Mouse (Mus musculus) CH12.LX (cell line): Measurements from ENCODE around the gene Olfr685. TPM values are rescaled to one million over a fixed set of nuclear protein-coding genes. Genes with fewer than 3 reads are reported as not detected.

Experiments
- polyA plus RNA-seq: library from polyadenylated mRNA; unstranded; fragments of >175 nt; gene quantifications from 2 replicates; pipeline ENCODE4 v1.2.1, GENCODE M21; 2012; ENCODE audit warnings: low read depth; ENCODE audit not compliant: insufficient read length
- total RNA-seq, 2 experiments: library from RNA; depleted of rRNA; stranded (reverse); fragments of 300-350 nt in 1 of 2; fragments of >200 nt in 1 of 2; gene quantifications; 2 replicates each; pipeline ENCODE4 v1.2.3; 2012 to 2014

The Olfr685 gene
- total and polyA plus RNA-seq, 3 experiments, result not detected

Other genes with a start within 250 kb of the Olfr685 start
Only the 20 nearest of the 22 such genes appear.
- not detected in 2 replicates for gene Olfr671, start 206.9 kb downstream of the Olfr685 start, total RNA-seq (2012; rRNA removed)
- not detected in 2 replicates for gene Olfr671, start 206.9 kb downstream of the Olfr685 start, total RNA-seq (2014; rRNA removed)
- not detected in 2 replicates for gene Olfr671, start 206.9 kb downstream of the Olfr685 start, polyA plus RNA-seq
- gene Olfr672, start 184.0 kb downstream of the Olfr685 start, total RNA-seq (2012; rRNA removed), result not detected in 2 replicates
- not detected in 2 replicates for gene Olfr672, start 184.0 kb downstream of the Olfr685 start, total RNA-seq (2014; rRNA removed)
- gene Olfr672, start 184.0 kb downstream of the Olfr685 start, polyA plus RNA-seq, result not detected in 2 replicates
- gene Olfr675, start 157.6 kb downstream of the Olfr685 start, total RNA-seq (2012; rRNA removed), result not detected in 2 replicates
- not detected in 2 replicates for gene Olfr675, start 157.6 kb downstream of the Olfr685 start, total RNA-seq (2014; rRNA removed)
- not detected in 2 replicates for gene Olfr675, start 157.6 kb downstream of the Olfr685 start, polyA plus RNA-seq
- not detected in 2 replicates for gene Olfr676, start 153.3 kb downstream of the Olfr685 start, total RNA-seq (2012; rRNA removed)
- gene Olfr676, start 153.3 kb downstream of the Olfr685 start, total RNA-seq (2014; rRNA removed), result not detected in 2 replicates
- not detected in 2 replicates for gene Olfr676, start 153.3 kb downstream of the Olfr685 start, polyA plus RNA-seq
- gene Olfr677, start 134.6 kb downstream of the Olfr685 start, total RNA-seq (2012; rRNA removed), result not detected in 2 replicates
- not detected in 2 replicates for gene Olfr677, start 134.6 kb downstream of the Olfr685 start, total RNA-seq (2014; rRNA removed)
- not detected in 2 replicates for gene Olfr677, start 134.6 kb downstream of the Olfr685 start, polyA plus RNA-seq
- not detected in 2 replicates for gene Olfr678, start 121.5 kb downstream of the Olfr685 start, total RNA-seq (2012; rRNA removed)
- gene Olfr678, start 121.5 kb downstream of the Olfr685 start, total RNA-seq (2014; rRNA removed), result not detected in 2 replicates
- not detected in 2 replicates for gene Olfr678, start 121.5 kb downstream of the Olfr685 start, polyA plus RNA-seq
- not detected in 2 replicates for gene Olfr679, start 104.8 kb downstream of the Olfr685 start, total RNA-seq (2012; rRNA removed)
- not detected in 2 replicates for gene Olfr679, start 104.8 kb downstream of the Olfr685 start, total RNA-seq (2014; rRNA removed)
- gene Olfr679, start 104.8 kb downstream of the Olfr685 start, polyA plus RNA-seq, result not detected in 2 replicates
- not detected in 2 replicates for gene Olfr680-ps1, start 93.2 kb downstream of the Olfr685 start, total RNA-seq (2012; rRNA removed)
- not detected in 2 replicates for gene Olfr680-ps1, start 93.2 kb downstream of the Olfr685 start, total RNA-seq (2014; rRNA removed)
- gene Olfr680-ps1, start 93.2 kb downstream of the Olfr685 start, polyA plus RNA-seq, result not detected in 2 replicates
- not detected in 2 replicates for gene Olfr681, start 69.2 kb downstream of the Olfr685 start, total RNA-seq (2012; rRNA removed)
- not detected in 2 replicates for gene Olfr681, start 69.2 kb downstream of the Olfr685 start, total RNA-seq (2014; rRNA removed)
- gene Olfr681, start 69.2 kb downstream of the Olfr685 start, polyA plus RNA-seq, result not detected in 2 replicates
- gene Olfr683, start 39.0 kb downstream of the Olfr685 start, total RNA-seq (2012; rRNA removed), result not detected in 2 replicates
- gene Olfr683, start 39.0 kb downstream of the Olfr685 start, total RNA-seq (2014; rRNA removed), result not detected in 2 replicates
- not detected in 2 replicates for gene Olfr683, start 39.0 kb downstream of the Olfr685 start, polyA plus RNA-seq
- gene Olfr684, start 22.4 kb downstream of the Olfr685 start, total RNA-seq (2012; rRNA removed), result not detected in 2 replicates
- gene Olfr684, start 22.4 kb downstream of the Olfr685 start, total RNA-seq (2014; rRNA removed), result not detected in 2 replicates
- gene Olfr684, start 22.4 kb downstream of the Olfr685 start, polyA plus RNA-seq, result not detected in 2 replicates
- gene Olfr686, start 21.5 kb upstream of the Olfr685 start, total RNA-seq (2012; rRNA removed), result not detected in 2 replicates
- not detected in 2 replicates for gene Olfr686, start 21.5 kb upstream of the Olfr685 start, total RNA-seq (2014; rRNA removed)
- not detected in 2 replicates for gene Olfr686, start 21.5 kb upstream of the Olfr685 start, polyA plus RNA-seq
- not detected in 2 replicates for gene Olfr688, start 102.1 kb upstream of the Olfr685 start, total RNA-seq (2012; rRNA removed)
- not detected in 2 replicates for gene Olfr688, start 102.1 kb upstream of the Olfr685 start, total RNA-seq (2014; rRNA removed)
- not detected in 2 replicates for gene Olfr688, start 102.1 kb upstream of the Olfr685 start, polyA plus RNA-seq
- not detected in 2 replicates for gene Olfr689, start 125.2 kb upstream of the Olfr685 start, total RNA-seq (2012; rRNA removed)
- gene Olfr689, start 125.2 kb upstream of the Olfr685 start, total RNA-seq (2014; rRNA removed), result not detected in 2 replicates
- not detected in 2 replicates for gene Olfr689, start 125.2 kb upstream of the Olfr685 start, polyA plus RNA-seq
- gene Olfr690, start 148.1 kb upstream of the Olfr685 start, total RNA-seq (2012; rRNA removed), result not detected in 2 replicates
- not detected in 2 replicates for gene Olfr690, start 148.1 kb upstream of the Olfr685 start, total RNA-seq (2014; rRNA removed)
- not detected in 2 replicates for gene Olfr690, start 148.1 kb upstream of the Olfr685 start, polyA plus RNA-seq
- gene Olfr691, start 156.3 kb upstream of the Olfr685 start, total RNA-seq (2012; rRNA removed), result not detected in 2 replicates
- gene Olfr691, start 156.3 kb upstream of the Olfr685 start, total RNA-seq (2014; rRNA removed), result not detected in 2 replicates
- not detected in 2 replicates for gene Olfr691, start 156.3 kb upstream of the Olfr685 start, polyA plus RNA-seq
- gene Olfr692, start 182.2 kb upstream of the Olfr685 start, total RNA-seq (2012; rRNA removed), result not detected in 2 replicates
- gene Olfr692, start 182.2 kb upstream of the Olfr685 start, total RNA-seq (2014; rRNA removed), result not detected in 2 replicates
- gene Olfr692, start 182.2 kb upstream of the Olfr685 start, polyA plus RNA-seq, result not detected in 2 replicates
- 0.30 TPM in 1 of 2 replicates, not detected in the other for gene Gm5901, start 189.0 kb upstream of the Olfr685 start, total RNA-seq (2012; rRNA removed)
- not detected in 2 replicates for gene Gm5901, start 189.0 kb upstream of the Olfr685 start, total RNA-seq (2014; rRNA removed)
- 0.44 TPM in 1 of 2 replicates, not detected in the other for gene Gm5901, start 189.0 kb upstream of the Olfr685 start, polyA plus RNA-seq
- gene Fam160a2, start 214.0 kb upstream of the Olfr685 start, total RNA-seq (2012; rRNA removed), result 5.9 TPM in 2 replicates
- 3.1 and 3.5 TPM in 2 replicates for gene Fam160a2, start 214.0 kb upstream of the Olfr685 start, total RNA-seq (2014; rRNA removed)
- 6.2 and 7.2 TPM in 2 replicates for gene Fam160a2, start 214.0 kb upstream of the Olfr685 start, polyA plus RNA-seq
- not detected in 2 replicates for gene Cnga4, start 218.6 kb upstream of the Olfr685 start, total RNA-seq (2012; rRNA removed)
- not detected in 2 replicates for gene Cnga4, start 218.6 kb upstream of the Olfr685 start, total RNA-seq (2014; rRNA removed)
- not detected in 2 replicates for gene Cnga4, start 218.6 kb upstream of the Olfr685 start, polyA plus RNA-seq